Mouse (Mus musculus) layer of hippocampus, adult 9-10 months (tissue): ENCODE data around the gene Tmbim6.
"Not testable (repeated sequence)": the region's sequence is repeated elsewhere in the genome, so short reads cannot be mapped to it uniquely, and the experiment has no call there.

Experiments used
- DNase-seq: peaks from one replicate; pipeline ENCODE4 v3.0.0; 2022; ENCODE audit warnings: low spot score

The Tmbim6 gene

GRCm38 (mm10) chr15:99420101-99420500, 27.4 kb downstream of the Tmbim6 start:
- no peak for DNase-seq

DNA sequence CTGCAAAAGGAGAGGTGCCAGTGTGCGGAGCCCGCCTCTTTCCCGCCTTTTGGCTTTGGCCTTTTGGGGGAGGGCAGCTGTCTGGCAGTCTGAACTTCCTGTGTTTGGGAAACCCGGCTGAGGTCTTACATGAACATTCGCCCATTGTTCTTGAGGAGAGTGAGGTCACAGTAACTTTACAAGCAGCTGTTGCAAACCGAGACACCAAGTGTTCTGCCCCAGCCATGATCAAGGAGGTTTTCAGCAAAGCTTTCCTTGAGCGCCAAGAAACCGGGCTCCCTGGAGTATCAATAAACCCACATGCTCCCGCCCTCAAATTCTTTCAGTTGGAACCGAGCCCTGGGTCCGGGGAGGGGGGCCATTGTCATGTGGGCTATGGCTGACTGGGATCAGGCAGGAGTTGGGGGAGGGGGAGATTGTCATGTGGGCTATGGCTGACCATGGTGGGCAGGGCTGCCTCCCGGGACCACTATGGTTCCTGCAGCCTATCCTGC, 27.9 kb downstream of the Tmbim6 start:
- no peak for DNase-seq

GRCm38 (mm10) chr15:99421152-99421551, 28.5 kb downstream of the Tmbim6 start:
- DNase-seq = no peak

- no peak for DNase-seq
Measured at GRCm38 (mm10) chr15:99421676-99422075, 29.0 kb downstream of the Tmbim6 start.

GRCm38 (mm10) chr15:99422551-99422950, 29.9 kb downstream of the Tmbim6 start:
- DNase-seq = no peak

DNA sequence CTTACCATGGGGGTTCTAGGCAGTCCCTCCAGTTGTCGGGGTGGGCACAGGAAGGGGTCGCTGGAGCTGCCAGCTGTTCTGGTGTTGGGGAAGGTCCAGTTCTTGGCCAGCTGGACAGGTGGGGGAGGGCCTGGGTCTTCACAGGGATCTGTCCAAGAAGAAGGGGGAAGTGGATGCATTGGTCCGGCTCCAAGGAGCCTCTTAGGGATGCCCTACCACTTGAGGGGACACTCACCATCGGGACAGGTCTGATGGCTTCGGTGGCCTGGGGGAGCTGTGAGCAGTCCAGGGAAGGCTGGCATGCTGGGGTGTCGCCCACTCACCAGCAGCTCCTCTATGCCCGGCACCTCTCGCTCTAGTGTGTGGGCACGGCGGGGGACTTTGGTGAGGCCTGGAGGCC, 30.4 kb downstream of the Tmbim6 start:
- no peak for DNase-seq

DNA sequence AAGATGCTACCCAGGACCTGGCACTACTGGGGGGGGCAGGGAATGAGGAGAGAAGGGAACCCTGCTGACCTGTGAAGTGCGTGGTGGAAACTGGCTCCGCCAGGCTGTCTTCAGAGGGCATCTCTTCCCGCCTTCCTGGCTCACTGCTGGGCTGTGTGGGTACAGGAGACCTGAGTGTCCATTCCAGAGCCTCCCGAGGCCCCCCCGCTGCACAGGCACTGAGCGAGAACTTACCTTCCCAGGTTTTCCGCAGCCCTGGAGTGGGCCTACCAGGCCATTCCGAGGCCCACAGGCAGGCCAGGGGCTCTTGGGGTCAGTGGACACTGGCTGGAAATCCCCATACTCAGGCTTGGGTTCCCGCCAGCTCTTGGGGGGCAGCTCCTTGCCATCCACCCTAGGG, 31.2 kb downstream of the Tmbim6 start:
- no peak for DNase-seq

- no peak for DNase-seq
Measured at GRCm38 (mm10) chr15:99430394-99430793, 37.7 kb downstream of the Tmbim6 start.

GRCm38 (mm10) chr15:99431063-99431462, 38.4 kb downstream of the Tmbim6 start:
- no peak for DNase-seq

- DNase-seq = no peak
Measured at GRCm38 (mm10) chr15:99431504-99431903, 38.8 kb downstream of the Tmbim6 start.

DNA sequence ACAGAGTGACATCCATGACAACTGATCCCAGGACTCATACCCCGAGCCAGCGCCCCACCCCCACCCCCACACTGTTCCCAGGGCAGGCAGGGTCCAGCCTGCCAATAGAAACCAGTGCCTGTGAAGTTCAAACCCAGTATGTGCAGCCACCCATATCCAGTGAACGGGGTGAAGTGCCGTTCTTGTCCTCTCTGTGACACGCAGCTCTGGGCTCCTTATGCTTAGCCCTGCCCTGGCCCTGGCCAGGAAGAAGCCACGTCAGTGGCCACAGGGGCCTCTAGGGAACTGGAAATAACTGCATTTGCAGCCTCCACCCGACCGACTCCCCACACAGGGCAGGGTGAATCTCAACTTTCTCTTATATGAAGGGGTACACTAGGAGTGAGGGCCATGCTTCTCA, 39.3 kb downstream of the Tmbim6 start:
- DNase-seq = no peak

GRCm38 (mm10) chr15:99433081-99433718, 40.5 kb downstream of the Tmbim6 start:
- DNase-seq = no peak

GRCm38 (mm10) chr15:99433913-99434312, 41.2 kb downstream of the Tmbim6 start:
- DNase-seq = no peak

DNA sequence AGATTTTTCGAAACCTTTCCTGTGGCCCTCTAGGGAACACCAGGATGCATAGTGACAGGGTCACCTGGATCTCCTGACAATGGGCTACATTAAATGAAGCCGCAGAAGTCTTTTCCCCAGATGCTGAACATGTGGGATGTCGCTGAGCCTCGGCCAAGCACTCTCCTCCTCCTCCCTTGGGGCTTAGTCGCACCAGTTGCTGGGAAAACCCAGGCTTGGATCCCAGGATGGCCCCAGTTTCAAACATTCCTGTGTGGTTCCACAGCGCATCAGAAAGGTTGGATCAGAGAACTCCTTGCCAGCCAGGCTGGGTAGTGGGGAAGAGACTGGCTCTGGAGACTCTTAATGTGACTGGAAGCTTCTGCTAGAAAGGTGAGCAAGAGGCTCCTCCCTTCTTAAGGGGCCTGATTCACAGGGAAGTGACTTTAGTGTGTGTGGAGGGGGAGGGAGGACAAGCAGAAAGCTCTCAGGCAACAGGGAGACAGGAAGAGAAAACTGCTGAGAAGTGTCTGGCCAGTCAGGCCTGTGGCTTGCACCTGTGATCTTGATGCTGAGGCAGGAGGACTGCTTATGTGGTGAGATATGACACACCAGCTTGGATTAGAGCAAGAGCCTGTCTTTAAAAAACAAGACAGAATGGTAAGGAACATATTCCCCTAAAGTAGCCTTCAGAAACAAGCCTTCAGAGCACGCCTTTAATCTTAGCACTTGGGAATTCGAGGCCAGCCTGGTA, 46.5 kb downstream of the Tmbim6 start:
- no peak for DNase-seq

DNA sequence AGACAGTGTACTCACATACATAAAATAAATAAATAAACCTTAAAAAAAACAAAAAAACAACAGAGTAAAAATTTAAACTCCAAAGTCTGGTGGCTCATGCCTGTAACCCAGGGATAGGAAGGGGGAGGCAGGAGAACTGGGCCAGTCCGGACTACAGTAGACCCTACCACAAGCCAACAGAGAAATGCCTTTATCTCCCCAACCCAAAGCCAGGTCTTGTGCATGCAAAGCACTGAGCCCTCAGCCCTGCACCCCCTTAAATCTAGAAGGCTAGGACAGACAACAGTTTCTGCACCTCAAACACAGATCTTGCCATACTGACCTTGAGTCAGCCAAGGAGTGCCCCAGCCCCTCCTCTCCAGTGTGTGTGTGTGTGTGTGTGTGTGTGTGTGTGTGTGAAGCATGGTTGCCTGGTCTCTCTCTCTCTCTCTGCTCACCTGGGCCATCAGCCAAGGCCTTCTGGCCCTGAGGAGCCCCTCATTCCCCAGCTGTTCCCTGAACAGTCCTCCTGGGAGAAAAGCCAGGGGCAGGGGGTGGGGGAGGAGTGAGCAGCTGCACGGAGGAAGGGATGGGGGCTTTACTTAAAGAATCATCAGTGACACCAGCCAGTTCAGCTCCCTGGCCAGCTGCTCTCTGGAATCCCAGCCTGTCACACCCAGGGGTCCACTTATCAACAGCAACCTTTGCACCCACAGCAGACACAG, 47.6 kb downstream of the Tmbim6 start:
- DNase-seq = no peak

DNA sequence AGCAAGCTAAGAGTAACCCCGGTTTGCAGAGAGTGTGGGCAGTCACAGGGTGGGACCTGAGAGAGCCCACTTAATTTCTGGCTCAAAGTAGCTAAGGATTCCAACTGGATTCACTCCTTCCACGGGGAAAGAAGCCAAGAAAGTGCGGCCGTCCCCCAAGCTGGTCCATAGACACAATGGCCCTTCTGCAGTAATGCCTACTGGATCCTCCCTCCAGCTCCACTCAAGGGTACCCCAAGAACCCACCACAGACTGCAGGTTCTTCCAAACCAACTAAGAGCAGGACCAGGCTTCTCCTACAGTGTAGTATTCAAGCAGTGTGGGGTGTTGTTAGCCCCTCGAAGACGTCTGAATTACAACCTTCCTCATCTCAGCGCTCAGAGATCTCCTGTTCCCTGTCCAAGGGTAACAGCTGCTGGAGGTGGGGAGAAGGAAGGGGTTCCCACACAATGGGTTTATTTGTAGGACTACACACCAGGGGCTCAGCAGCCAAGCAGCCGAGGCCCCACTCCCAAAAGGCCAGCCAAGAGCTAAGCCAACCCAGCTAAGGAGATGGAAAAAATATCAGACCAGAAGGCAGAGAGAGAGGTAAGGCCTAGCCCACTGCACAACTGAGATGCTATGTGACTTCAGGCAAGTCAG, 48.3 kb downstream of the Tmbim6 start:
- no peak for DNase-seq

- no peak for DNase-seq
Measured at GRCm38 (mm10) chr15:99442358-99442757, 49.7 kb downstream of the Tmbim6 start.

DNA sequence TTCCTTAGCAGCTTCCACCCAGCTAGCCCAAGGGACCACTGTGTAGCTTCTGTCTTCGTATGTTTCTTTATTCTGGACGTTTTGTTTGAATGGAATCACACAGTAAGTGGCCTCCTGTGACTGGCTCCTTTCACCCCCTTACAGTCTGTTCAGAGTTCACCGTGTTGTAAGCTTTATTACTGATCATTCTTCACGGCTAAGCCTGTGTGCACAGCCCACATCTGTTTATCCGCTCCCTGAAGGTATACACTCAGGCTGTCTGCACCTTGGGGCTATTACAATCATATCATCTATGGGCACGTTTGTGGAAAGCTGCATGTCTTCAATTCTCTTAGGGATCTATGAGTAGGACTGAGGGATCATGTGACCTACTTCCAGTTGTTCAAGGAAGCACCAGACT, 52.9 kb downstream of the Tmbim6 start:
- DNase-seq = no peak

- DNase-seq = not testable (repeated sequence)
Measured at GRCm38 (mm10) chr15:99446136-99446535, 53.5 kb downstream of the Tmbim6 start.

GRCm38 (mm10) chr15:99449131-99449750, 56.6 kb downstream of the Tmbim6 start:
- DNase-seq = no peak

GRCm38 (mm10) chr15:99449751-99450280, 57.1 kb downstream of the Tmbim6 start:
- no peak for DNase-seq
